Mouse (Mus musculus): ENCODE measurements at regions not wholly inside any gene's neighbourhood (a gene's known extent, or its start where the extent isn't known, plus 50 kb on each side); places are given as distances from the start of the nearest gene placed in this dataset.
"Not testable (repeated sequence)": the region's sequence is repeated elsewhere in the genome, so short reads cannot be mapped to it uniquely, and the experiment has no call there.

DNA sequence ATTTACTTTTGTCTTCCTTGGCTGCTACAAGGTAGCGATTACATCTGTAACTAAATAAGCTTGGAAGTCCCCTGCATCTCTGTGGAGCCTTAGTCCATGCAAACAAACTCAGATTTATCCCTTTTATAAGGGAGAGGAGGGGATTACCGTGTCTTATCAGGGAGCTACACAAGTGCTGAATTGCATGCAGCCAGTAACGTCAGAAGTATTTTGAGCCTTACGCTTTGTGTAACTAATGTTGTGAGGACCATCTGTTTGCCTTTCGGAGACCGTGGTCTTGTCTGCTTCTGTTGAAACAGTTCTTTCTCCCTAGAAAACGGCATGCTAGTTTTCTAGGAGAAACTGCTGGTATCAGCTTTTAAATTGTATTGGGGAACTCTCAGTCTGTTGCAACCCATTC lies 58.0 kb upstream of the Dmrta1 start:
- DNase-seq: no peak

DNA sequence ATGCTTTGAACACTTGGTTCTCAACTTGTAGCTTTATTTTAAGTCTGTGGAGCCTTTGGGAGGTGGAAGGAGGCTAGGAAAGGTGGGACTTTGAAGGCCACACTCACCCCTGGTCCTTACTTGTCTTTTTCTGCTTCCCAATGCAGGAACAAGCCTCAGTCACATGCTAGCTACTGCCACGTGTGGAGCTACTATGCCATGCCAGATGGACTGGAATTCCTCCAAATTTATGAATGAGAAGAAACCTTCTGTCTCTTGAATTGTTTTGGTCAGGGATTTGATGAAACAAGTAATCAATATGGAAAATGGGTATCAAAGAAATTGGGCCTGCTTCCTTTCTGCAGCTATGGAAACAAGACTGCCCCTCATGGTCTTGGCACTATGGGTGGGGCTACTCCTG lies 74.5 kb upstream of the Dmrta1 start:
- DNase-seq: no peak

DNA sequence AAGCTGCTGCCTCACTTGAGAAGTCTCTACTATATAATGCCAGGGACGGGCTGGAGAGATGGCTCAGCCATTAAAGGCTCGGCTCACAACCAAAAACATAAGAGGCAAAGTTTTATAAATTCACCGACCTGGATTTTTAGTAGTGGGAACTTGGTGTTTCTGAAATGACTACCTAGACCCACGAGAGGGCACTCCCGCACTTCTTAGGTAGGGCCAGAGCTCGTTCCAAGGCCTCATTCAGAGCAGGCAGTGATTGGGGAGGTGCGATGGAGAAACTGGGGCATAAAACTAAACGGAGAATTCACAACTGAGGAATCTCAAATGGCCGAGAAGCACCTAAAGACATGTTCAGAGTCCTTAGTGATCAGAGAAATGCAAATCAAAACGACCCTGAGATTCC lies 103.7 kb upstream of the Dmrta1 start:
- DNase-seq: peak; percentile 46

DNA sequence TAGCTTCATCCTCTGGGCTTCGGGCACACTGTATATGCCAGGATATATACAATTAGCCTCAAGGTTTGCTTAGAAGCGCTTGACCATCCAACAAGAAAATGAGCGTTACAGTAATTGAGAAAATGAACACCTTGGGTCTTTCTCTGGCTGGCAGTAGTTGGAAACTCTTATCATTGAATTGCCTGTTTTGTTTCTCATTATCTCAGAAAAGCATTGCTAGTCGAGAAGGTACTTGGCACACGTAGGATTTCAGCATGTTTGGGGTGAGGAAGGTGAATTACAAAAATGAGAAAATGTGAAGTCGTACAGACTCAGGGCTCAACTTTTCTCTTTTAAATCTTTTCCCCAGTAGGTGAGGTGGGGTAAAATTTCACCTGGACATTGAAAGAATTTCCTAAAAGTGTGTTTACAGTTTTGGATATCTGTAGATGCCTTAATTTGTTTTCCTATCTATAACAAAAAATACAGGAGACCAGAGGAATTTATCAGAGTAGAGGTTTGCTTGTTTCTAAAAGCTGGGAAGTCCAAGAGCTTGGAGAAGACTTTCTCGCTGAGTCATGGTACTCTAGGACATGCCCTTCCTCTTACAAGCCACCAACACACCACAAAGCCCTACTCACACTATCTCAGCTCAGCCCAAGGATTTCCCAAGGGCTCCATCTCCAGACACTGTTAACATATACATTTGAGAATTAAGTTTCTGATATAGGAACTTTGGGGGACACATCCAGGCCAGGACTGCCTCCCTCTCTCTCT lies 124.3 kb upstream of the Dmrta1 start:
- DNase-seq: no peak

DNA sequence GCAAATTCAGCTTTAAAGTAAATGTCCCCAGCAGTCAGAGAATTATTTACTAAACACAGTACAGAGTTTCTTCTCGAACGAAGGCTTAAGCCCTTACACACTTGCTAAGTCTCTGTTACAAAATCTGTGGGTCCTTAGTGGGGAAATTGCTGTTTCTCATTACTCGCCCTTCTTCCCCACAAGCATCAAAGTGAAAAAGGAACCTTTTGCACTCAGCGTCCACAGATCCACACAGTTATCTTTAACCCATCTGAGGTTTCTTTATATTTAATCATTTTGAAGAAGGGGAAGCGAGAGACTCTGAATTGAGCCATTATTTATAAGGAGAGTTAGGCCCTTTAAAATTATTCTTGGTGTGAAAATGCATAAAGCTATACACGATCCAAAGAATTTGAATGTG lies 126.7 kb upstream of the Dmrta1 start:
- DNase-seq: no peak

DNA sequence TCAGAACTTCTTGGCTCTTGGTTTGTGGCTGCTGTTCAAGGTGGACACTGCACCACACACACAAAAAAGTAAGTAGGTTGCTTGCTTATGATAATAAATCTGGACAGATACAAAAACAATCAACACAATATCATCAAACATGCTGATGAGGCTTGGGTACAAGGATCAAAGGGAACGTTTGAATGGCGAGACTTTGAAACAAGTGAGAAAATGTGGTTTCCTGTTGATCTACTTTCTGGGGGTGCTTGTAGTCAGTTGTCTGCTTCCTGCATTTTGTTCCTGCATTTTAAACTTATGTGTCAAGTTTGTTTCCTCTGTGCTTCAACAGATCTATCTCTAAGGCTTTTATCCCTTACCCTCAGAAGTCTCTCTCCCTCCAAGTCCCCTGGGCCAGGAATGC lies 128.7 kb upstream of the Dmrta1 start:
- no peak for DNase-seq

DNA sequence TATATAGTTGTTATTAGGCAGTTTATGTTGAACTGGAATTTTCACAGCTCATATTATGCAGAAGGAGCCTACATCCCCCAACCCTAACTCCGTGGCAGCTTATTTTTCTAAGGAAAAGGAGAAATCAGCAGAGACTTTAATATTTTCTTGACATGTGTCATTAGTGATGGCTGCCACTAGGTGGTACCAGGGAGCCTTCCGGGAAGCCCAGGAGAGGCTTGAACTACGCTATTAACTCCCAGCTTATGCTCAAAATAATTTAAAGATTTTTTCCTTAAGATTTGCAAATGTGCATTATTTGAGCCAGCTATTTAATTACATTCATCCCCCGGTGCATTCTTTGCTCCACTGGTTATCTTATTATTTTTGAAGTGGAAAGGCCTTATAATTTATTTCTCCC lies 146.8 kb upstream of the Dmrta1 start:
- peak; percentile 51 for DNase-seq

DNA sequence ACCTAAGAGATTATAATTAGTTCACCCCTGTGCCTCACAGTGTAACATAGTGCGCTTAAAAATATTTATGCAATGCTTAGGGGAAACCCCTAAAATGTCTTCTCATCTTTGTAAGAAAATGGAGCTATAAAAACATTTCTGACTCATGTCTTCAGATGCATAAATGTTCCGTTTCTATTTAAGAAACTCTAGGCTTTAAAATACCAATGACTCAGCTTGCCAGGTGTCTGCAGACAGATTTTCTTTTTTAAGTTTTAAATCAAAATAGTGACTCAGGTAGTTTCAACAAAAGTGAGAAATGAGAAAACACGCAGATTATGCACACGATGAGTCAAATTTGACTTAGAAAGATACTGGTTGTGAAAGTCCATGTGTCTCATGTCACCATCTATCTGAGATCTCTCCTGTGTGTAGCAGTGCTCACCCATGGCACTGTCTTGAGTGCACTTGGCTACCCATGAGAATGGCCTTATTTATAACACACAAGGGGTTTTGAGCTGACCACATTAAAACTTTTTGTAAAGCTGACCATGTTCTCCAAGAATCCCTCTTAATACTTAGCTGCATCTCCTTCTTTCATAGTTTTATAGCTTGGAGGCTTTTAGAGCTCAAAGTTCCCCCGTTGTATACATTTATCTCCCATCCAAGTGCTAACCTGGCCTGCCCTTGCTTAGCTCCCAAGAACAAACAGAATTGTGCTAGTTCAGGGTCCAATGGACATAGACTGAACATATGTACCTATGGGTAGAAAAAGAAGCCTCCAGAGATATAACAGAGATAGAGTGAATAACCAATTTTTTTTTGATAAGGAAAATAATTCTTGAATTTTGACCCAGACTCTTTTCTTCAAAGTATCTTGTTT lies 149.0 kb upstream of the Dmrta1 start:
- no peak for DNase-seq

DNA sequence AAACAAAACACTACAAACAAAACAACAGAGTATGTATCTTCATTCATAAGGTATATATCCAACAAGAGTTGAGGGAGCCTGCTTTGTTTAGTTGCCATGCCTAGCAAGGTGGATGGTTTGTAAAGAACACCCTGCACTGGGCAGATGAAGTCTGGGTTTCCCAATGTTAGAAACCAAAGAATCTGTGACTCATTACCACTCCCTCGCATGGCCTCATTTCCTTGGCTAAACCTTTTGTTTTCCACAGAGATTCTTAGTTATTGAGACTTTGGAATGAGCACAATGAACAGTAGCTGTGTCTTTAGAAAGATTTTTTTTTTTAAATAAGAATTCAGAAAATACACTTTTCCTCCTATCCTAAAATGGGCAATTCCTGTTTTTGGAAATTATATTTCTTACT lies 151.3 kb upstream of the Dmrta1 start:
- no peak for DNase-seq

DNA sequence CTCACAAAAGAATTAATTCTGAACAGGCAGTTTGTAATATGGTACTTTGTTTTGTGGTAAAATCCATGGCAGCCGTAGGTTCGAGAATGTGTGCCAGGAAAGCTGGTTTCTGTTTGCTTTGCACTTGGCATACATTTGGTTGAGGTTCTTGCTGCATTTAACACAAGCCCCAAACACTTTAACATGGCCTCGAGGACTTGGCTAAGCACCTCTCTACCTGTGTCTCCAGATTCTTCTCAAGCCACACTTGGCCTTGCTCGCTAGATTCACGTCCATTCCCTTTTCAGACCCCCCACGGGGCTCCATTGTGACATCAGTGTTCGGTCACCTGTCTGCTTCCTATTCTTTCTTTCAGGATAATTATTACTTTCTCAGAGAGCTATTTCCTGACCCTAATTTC lies 151.9 kb upstream of the Dmrta1 start:
- DNase-seq: no peak

DNA sequence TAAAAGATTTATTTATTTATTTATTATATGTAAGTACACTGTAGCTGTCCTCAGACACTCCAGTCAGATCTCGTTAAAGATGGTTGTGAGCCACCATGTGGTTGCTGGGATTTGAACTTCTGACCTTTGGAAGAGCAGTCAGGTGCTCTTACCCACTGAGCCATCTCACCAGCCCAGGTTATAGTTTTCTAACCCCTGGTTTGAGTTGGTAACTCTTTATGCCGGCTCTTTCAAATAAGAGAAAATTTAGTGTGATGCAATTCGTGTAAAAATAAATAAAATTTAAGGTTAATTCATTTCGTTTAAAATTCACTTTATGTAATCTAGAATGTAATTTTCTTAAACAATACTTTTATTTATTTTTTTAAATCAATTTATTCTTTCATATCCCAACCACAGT lies 153.7 kb upstream of the Dmrta1 start:
- DNase-seq: not testable (repeated sequence)

DNA sequence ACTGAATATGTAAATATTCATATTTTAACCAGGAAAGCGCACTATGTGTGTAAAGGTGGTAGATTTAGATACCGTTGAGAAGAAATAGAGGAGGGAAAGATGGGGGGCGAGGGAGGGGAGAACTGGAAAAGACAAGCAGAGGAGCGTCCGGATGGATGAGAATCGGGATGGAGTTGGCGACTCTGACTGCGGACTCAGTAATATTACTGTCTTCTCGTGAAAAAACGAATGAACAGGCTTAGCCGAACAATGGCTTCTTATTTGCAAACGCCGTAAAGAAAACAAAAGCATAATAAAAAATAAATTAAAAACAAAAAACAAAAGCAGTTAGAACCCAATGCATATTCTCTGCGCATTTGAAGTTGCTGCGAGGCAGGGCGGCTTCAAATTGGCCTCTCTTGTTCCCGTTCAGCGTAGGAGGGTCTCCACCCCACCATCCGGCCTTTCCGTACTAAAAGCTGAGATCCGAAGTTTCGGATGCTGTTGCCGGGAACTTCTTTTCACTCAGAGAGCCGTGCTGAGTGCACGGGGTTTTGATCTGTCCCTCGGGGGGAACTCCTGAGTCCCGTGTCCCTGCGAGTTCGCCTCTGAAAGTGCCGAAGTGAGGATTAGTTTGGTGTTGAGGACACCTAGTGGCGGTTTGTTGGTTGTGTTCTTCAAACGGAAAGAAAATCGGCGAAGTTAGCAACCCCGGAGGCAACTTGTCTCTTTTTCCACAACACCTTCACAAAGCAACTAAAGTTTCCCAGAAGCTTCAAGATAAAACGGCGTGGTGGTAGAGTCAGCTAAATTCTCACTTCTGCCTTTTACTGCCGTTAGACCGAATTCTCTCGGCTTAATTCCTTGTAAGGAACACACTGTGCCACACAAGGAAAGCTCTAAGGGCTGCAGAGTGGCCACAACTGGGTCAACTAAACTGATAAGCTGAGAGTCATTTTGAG lies 154.7 kb upstream of the Dmrta1 start:
- peak; percentile 67 for DNase-seq

DNA sequence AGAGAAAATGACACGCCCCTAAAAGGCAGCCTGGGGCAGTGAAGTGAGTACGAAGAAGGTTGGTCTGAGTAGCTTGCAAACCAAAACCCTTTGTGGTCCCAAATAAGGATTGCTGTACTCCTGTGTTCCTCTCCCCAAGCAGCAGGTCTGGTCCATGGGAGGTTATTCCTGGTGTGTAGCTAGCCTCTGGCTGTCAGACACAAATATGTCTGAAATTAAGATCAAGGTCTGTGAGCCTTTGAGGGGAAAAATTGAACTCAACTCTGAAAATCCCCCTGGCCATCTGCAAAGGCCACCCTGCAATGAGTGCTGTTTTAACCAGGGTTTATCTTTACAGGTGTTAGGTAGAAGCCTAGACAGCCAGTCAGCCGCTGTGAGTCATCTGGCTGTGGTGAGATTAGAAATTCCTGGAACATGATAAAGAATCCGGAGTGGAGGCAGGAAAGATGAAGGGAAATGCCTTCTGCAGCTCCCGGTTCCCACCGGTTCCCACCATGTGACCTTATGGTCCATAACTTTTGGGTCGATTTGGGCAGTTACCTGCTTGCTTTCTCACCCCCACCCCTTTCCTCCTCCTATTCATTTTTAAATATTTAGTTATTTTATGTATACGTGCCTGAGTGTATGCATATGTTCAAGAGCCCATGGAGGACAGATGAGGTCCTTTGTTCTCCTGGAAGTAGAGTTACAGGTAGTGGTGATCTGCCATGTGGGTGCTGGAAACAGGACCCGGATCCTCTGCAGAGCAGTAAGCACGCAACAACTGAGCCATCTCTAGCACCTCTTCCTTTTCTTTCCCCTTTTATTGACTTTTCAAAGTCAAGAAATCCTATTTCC lies 155.6 kb upstream of the Dmrta1 start:
- DNase-seq: no peak

DNA sequence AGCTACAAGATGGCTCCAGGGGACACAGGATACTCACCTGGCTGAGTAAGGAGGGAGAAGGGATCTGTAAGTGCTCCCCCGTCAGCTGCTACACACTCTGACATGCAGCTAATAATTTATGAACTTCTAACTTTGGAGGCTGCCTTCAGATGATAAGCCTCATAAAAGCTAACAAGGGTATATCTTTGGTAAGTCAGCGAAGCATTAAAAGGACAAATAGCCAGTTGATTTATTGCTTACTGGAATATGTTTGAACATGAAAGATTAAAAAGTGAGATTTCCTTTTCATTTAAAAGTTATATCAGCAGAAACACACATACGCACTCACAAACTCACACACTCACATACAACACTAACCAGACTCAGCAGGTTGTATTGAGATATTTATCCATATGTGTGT lies 161.2 kb upstream of the Dmrta1 start:
- DNase-seq: no peak

DNA sequence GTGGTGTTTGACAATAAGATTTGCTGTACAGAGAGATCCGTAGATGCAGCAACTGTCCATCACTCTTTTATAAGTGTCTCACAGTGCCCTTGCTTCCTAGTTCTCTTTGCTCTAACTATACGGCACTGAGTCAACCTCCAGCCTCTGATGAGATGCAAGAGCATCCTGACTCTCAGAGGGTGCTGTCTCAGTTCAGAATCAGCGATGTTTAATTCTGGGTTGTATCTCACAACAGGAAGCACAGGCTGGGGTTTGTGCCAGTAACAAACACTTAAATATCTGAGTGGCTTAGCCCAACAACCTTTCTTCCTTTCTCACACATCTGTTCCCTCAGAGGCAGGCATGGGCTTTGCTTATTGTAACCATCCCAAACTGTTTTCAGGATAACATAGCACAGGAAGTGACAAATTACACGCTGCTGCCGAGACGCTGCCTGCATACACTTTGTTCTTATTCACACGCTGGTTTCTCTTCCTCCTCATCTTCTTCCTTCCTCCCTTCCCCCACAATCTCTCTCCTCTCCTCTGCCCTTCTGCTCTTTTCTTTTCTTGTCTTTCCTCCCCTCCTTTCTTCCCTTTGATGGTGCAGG lies 163.3 kb upstream of the Dmrta1 start:
- no peak for DNase-seq

DNA sequence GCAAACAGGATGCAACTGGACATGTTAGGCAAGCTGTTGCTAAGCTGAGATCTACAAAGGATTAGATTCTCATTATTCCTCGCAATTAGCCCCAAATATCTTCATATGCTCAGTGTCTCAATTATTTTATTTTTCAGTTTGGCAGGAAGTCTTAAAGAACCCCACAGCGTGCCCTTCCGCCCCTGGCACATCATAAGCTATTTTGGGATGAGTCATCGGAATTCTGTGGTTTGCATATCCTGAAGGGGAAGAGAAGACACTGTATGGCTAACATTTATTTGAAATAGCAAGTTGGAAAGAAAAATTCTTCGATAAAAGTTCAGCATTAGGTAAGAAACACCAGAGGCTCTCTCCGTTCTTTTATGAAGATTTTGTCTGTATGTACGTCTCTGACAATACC lies 164.3 kb upstream of the Dmrta1 start:
- DNase-seq: no peak

DNA sequence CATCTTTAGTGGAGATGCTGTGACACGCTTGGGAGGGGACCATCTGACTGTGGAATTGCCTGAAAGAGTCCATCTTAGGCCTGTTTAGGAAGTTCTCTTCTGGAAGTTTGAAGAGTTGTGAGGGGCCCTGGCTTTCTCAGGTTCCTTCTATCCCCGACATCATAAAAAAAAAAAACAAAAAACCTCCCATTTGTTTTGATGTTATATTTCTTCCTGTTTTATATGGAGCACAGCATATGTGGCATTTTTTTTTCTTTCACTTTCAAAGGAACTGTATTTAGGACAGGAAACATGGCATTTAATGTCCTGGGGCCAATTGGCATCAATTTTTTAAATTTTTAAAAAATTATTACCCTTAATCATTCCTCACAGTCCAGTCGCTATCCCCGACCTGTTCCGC lies 168.6 kb upstream of the Dmrta1 start:
- no peak for DNase-seq

DNA sequence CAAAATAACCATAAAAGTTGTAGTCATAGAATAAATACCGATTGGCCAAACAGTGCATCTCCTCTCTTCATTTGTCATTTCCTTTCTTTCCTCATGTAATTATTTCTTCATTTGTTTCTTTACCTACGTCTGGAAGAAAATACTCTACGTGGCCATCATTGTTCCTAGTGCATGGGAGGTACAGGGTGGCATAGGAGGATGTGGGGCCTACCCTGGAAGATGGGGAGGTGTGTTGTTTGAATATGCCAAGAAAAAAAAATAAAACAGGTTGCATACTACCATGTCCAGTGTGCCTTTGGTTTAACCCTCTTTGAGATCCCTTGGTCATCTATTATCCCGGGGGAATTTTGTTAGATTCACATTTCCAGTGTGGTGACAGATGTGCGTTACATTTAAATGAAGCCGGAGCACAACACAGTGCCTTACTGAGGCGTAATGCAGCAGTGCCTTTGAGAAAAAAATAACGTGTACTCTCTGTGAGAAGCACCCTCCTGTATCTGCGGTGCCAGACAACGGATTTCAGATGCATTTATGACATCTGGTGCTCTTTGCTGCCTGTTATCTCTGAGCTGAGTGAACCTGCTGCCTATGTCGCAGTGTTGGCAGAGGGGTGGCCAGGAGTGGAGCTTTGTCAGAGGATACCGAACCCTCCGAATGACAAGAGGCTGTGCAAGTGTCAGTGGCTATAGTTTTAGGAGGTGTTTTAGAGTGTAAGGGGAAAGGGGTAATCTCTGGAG lies 169.4 kb upstream of the Dmrta1 start:
- no peak for DNase-seq

DNA sequence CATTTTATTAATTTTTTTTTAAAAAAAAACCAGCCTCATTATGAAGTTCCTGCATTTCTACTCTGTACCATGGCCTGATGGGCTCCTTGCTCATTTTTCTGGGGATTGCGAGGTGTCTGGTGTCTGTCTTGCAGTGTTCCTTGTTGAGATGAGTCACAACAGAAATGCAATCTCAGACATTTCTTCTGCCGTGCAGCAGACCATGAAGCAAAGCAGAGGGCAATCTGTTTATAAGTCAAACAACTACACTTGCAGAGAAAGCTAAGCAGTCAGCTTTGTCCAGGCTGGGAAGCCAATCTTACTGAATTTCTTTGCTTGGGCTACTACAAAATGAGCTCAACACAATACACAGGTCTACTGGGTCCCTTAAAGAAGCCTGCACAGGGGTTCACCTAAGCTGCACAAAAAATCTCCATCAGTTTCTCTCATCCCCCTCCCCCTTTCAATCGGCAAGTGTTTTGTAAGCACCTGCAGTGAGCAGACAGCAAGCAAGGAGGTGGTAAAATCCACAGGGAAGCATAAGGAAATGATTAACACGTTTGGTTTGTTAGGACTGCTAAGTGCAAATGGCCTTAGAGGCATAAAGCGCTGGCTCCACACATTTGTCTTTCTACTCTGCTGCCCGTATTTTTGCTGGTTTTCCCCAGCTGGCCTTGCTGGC lies 171.0 kb upstream of the Dmrta1 start:
- DNase-seq: no peak

DNA sequence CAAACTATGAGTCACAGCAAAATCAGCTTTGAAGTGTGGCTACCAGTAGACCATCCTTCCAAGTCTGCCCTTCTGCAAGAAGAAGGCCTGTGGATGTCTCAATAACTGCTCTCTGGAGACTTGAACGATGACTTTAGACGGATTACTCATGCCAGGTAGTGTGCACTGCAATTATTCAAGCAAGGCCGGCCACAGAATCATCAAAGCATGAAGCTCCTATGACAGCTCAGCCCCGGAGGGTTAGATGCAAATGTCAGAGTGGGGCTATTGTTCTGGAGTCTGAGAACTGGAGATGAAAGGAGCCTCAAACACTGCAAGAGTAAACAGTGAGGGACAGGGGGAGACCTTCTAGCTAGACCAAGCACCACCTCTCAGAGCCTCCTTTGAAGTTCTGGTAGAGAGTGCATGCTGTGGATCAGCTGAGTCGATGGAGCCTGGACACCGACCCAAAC lies 173.8 kb upstream of the Dmrta1 start:
- DNase-seq: no peak

Data from heart, postnatal 4 days (tissue).